Mouse (Mus musculus) G1E (cell line): ENCODE results near the gene Pop7.

Experiments
- CTCF ChIP-seq: IDR thresholded peaks from 2 replicates; pipeline ENCODE4 v1.5.1; 2012; ENCODE audit warnings: low read depth, low read length, inconsistent platforms, mixed read lengths
- GATA1 ChIP-seq: IDR thresholded peaks from 2 replicates; pipeline ENCODE4 v1.6.1; 2012; ENCODE audit warnings: borderline replicate concordance, low read length, inconsistent platforms, mixed read lengths

DNA sequence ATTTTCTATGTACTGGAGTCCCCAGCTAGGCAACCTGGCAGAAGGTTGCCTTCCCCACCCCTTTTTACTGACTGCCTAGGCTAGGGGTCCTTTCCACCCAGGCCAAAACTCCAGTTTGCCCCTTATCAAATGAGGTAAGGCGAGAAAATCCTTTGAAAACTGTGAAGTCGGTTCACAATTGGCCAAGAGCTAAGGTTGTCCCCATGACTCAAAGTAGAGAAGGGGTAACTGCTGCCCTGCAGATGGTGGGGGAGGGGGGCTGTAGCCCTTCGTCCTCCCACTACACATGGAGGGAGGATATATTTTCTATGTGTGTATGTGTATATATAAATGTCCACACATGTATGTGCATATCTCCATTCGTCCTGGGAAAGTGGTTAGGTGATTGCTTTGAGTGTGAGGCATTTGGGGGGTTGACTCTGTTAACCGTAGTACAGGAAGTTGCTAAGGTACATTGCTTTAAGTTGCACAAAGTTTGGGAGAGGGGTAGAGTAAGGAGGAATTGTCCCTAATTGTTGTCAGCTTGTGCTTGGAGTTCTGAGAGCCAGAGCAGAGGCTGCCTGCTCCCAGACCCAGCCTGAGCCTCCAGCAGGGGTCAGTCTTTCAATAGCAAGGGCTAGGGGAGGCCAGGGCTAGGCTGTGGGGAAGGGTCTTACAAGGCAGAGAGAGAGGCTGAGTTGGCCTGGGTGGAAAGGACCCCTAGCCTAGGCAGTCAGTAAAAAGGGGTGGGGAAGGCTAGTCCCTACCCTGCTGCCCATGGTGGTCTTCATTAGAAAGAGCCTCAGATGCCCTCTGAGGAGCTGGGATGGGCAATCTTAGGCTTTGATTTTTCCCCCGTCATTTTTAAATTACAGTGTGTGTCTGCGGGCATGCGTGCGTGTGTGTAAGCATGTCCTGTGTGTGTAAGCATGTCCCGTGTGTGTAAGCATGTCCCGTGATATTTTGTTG lies 10.8 kb upstream of the Pop7 start:
- peak; percentile 42; the same call in 1 of the 2 replicates for TF ChIP-seq CTCF
- no peak for TF ChIP-seq GATA1
